Mouse (Mus musculus) liver, adult 2 months (tissue): ENCODE measurements at regions not wholly inside any gene's neighbourhood (a gene's known extent, or its start where the extent isn't known, plus 50 kb on each side); places are given as distances from the start of the nearest gene placed in this dataset.

ENCODE experiments used
- DNase-seq: peaks from one replicate; pipeline ENCODE4 v3.0.0-alpha.2; 2011; ENCODE audit warnings: low read depth, low spot score; ENCODE audit errors: extremely low read depth
- H3K27ac ChIP-seq: fragments of 200-500 bp; replicated peaks from 2 replicates; pipeline ENCODE4 v1.5.1; 2012; ENCODE audit warnings: low read depth, mild to moderate bottlenecking, control low read depth, inconsistent platforms, low read length; ENCODE audit not compliant: insufficient read depth
- H3K27me3 ChIP-seq: fragments of 200-500 bp; 2 replicates; pipeline ENCODE4 v1.6.1; 2012; ENCODE audit warnings: mild to moderate bottlenecking, moderate library complexity, low read length, inconsistent platforms; ENCODE audit not compliant: control insufficient read depth, insufficient read depth
- H3K36me3 ChIP-seq: fragments of 200-500 bp; 2 replicates; pipeline ENCODE4 v1.6.1; 2012; ENCODE audit warnings: low read length, inconsistent platforms; ENCODE audit not compliant: control insufficient read depth, insufficient read depth
- H3K4me1 ChIP-seq: fragments of 200-500 bp; 2 replicates; pipeline ENCODE4 v1.6.1; 2011; ENCODE audit warnings: low read length; ENCODE audit not compliant: control insufficient read depth, insufficient read depth
- H3K4me3 ChIP-seq: fragments of 200-500 bp; 2 replicates; pipeline ENCODE4 v1.5.1; 2011; ENCODE audit warnings: low read depth, mild to moderate bottlenecking, control low read depth, low read length, moderate library complexity; ENCODE audit not compliant: insufficient read depth
- H3K79me2 ChIP-seq: fragments of 200-500 bp; 2 replicates; pipeline ENCODE4 v1.6.1; 2012; ENCODE audit warnings: inconsistent platforms, mild to moderate bottlenecking, low read length, moderate library complexity; ENCODE audit not compliant: control insufficient read depth, insufficient read depth
- H3K9ac ChIP-seq: fragments of 200-500 bp; 2 replicates; pipeline ENCODE4 v1.6.1; 2012; ENCODE audit warnings: low read depth, mild to moderate bottlenecking, control low read depth, inconsistent platforms, low read length
- CTCF ChIP-seq: fragments of 200-500 bp; IDR thresholded peaks from 2 replicates; pipeline ENCODE4 v1.5.1; 2011; ENCODE audit warnings: low read depth, low read length, control low read depth
- POLR2A ChIP-seq: fragments of 200-500 bp; IDR thresholded peaks from 2 replicates; pipeline ENCODE4 v1.6.1; 2011; ENCODE audit warnings: low read length, control low read depth; ENCODE audit not compliant: insufficient read depth; ENCODE audit errors: extremely low read depth
- WGBS: fragments of 180-500 bp; shearing (Covaris S2); methylation state at CpG from one replicate; pipeline ENCODE4 v1.1.7; 2018; 5-methylcytosine and 5-hydroxymethylcytosine counted together

DNA sequence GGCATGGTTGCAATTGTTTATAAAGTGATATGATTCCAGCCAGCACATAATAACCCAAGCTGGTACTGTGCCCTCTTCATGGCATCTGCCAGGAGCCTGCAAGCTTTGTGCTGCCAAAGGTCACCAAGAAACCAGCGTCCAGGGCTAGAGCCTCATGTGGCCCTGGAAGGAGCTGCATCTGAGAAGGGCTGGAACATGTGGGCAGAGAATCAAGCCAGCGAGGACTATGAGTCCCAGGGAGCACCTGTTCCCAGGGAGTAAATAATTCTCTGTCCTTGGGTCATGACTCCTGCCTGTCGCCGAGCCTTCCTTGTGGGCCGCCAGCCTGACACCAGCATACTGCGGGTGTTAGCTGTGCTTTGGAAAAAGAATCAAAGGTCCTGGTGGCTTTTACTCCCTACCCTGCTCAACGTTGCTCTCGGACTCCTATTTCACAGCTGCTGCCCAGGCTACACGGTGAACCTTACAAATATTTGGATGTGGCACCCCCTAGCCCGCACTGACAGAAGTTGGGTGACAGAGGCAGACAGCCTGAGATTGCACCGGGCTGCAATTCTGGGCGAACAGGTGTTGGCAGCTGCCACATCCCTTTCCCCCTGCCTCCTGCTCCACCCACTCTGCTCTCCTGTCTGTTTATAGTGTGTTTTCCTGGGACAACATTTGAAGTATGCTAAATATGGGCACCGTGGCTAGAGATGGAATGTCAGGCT is 99.5 kb upstream of the Serbp1 start:
- Histone ChIP-seq H3K27me3 (no peaks in the 10 kb centered on the region), H3K4me1 (peaks cover 3% of the 10 kb centered on the region), H3K79me2 (no peaks in the 10 kb centered on the region), H3K4me3 (no peak overlapping the region), H3K27ac (no peak overlapping the region), H3K36me3 (no peaks in the 10 kb centered on the region), H3K9ac (no peak overlapping the region)
- WGBS, result 18% methylated on average over 13 of the region's 13 CpGs
- peak; percentile 88 for DNase-seq
- TF ChIP-seq POLR2A, result no peak
- peak; percentile 49 for TF ChIP-seq CTCF

DNA sequence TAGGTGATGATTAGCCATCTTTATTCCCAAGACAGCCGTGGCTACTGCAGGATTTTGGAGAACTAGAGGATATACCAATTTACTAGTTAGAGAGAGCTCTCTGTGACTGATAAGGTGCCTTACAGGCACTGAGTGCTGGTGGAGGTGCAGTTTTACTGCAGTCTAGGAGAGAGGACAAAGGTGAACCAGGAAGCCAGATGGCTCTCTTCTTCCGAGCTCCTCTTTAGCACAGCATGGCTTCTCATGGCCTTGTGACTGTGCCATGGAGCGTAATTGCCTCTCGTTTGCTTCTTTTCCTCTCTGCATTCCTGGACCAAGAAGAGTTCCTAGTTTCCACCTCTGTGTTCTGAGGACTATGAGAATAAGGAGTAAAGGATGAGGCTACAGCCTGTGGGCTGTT is 100.2 kb upstream of the Gadd45a start:
- WGBS, result 94% methylated on average over 4 of the region's 4 CpGs
- H3K79me2 ChIP-seq, result no peaks in the 10 kb centered on the region
- H3K36me3 ChIP-seq, result no peaks in the 10 kb centered on the region
- no peak overlapping the region for H3K4me3 ChIP-seq
- no peak overlapping the region for H3K27ac ChIP-seq
- no peak for DNase-seq
- peaks cover 3% of the 10 kb centered on the region for H3K4me1 ChIP-seq
- H3K9ac ChIP-seq, result no peak overlapping the region
- H3K27me3 ChIP-seq, result no peaks in the 10 kb centered on the region
- no peak for TF ChIP-seq POLR2A
- TF ChIP-seq CTCF, result no peak

DNA sequence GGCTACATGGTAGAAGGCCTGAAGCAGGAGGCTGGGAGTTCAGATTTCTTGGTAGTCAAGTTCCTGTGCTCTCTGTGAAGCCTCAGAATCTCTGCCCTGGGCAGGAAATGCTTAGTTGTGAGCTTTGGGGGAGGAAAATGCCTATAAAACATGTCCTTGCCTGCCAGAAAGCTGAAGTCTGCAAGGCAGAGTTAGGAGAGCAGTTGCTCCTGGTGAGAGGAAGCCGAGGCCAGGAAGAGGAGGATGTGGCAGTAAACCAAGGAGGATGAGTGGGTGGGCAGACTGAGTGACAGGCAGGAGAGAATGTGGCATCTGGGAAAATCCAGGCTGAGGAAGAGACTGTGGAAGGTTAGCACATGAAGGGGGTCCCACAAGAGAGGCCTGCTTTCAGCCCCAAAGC is 97.7 kb upstream of the Gadd45a start:
- WGBS, result 78% methylated on average over 1 of the region's 1 CpGs
- H3K27me3 ChIP-seq, result no peaks in the 10 kb centered on the region
- H3K4me1 ChIP-seq, result peaks cover 3% of the 10 kb centered on the region
- no peak overlapping the region for H3K9ac ChIP-seq
- no peak overlapping the region for H3K27ac ChIP-seq
- no peaks in the 10 kb centered on the region for H3K36me3 ChIP-seq
- DNase-seq, result no peak
- H3K4me3 ChIP-seq, result no peak overlapping the region
- no peaks in the 10 kb centered on the region for H3K79me2 ChIP-seq
- TF ChIP-seq CTCF (no peak), POLR2A (no peak)

DNA sequence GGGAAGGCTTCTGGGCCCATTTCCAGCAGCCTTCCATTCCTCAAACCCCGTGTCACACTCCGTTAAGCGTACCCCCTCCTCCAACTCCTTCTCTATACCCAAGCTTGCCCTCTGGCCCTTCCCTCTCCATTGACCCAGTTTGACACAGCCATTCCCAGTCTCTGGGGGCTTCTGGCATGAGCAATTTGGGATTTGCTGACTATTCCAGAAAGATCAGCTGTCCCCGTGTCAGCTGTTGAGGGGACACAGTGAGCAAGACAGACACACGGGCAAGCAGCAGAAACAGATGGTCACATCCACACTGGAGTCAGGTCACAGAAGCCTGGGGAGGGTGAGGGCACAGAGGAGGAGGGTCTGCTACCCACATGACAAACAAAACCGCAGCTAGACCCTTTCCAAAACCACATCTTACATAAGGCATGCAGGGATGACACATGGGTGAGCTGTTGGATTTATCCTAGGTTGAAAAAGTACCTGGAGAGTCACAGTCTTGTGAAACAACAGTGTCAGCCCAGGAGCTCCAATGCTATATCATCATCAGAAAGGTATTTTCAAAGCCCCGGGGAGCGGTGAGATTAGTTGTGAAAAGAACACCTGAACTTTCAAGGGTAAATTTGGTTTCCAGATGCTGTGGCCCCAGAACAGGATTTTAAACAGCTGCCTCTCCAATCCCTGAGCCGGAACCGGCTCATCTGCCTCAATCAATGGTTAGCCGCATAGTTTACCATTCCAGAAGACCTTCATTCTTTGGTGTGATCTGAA is 93.5 kb upstream of the Gadd45a start:
- no peak for DNase-seq
- no peak for TF ChIP-seq POLR2A
- TF ChIP-seq CTCF, result no peak
- H3K79me2 ChIP-seq, result no peaks in the 10 kb centered on the region
- H3K27me3 ChIP-seq, result no peaks in the 10 kb centered on the region
- no peak overlapping the region for H3K4me3 ChIP-seq
- H3K9ac ChIP-seq, result no peak overlapping the region
- WGBS, result 93% methylated on average over 11 of the region's 11 CpGs
- H3K27ac ChIP-seq, result no peak overlapping the region
- no peaks in the 10 kb centered on the region for H3K36me3 ChIP-seq
- no peaks in the 10 kb centered on the region for H3K4me1 ChIP-seq

DNA sequence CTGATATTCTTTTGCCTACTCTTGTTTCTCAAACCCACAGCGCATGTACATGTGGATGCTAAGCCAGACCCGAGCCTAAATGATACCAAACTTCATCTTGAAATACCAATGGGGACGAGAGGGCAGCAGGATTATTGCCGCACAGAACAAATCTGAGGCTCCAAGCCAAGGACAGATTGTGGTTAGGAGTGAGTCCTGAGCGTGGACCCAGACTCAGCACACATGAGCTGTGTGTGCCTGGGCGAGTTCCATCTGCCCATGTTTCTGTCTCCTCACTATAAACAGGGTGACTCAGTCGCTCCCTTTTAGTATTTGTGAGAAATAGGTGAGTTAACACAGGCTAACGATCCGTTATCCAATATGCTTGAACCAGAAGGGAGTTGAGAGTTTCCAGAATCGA is 92.4 kb upstream of the Gadd45a start:
- no peak overlapping the region for H3K9ac ChIP-seq
- no peaks in the 10 kb centered on the region for H3K79me2 ChIP-seq
- WGBS, result 93% methylated on average over 10 of the region's 10 CpGs
- no peaks in the 10 kb centered on the region for H3K27me3 ChIP-seq
- H3K4me3 ChIP-seq, result no peak overlapping the region
- no peaks in the 10 kb centered on the region for H3K36me3 ChIP-seq
- no peak for DNase-seq
- H3K27ac ChIP-seq, result no peak overlapping the region
- TF ChIP-seq CTCF, result no peak
- TF ChIP-seq POLR2A, result no peak
- H3K4me1 ChIP-seq, result no peaks in the 10 kb centered on the region
